In genomic region chr5:15506575-15507308, GRCm38 (mm10) we compare ENCODE assay signal across 9 mouse cellular contexts. TPM values are rescaled to one million over a fixed set of nuclear protein-coding genes. Genes with fewer than 3 reads are reported as not detected.
A peak's percentile ranks its signal among the peaks of the same experiment; 100 is the strongest.
DNase-seq lines count a peak whose midpoint lies in the region; ATAC-seq and TF ChIP-seq lines count a peak whose summit lies in the region.
"Had no signal": no experiment of that assay in that cellular context is flagged by ENCODE, and none has a peak within 500 bp of the region (broad histone marks: within the 10 kb centered on the region; RNA-seq: fewer than 3 reads in every experiment).

No protein-coding gene starts in this region.

- TF ChIP-seq CTCF in layer of hippocampus, adult 2 months (conservative IDR thresholded peaks at IDR 0.05), result peak; percentile 79
- TF ChIP-seq CTCF in Patski (IDR thresholded peaks at IDR 0.05), result peak; percentile 83
- peak; percentile 82 for TF ChIP-seq CTCF in liver, postnatal 0 days (IDR thresholded peaks at IDR 0.05; ENCODE audit: low read depth)

- H3K4me1 ChIP-seq in embryonic facial prominence, embryonic 14.5 days (ENCODE audit: control insufficient read depth, insufficient read depth, low read length), result no peaks in the 10 kb centered on the region
- H3K4me1 ChIP-seq in hindbrain, embryonic 14.5 days (replicated peaks; ENCODE audit: control insufficient read depth, insufficient read depth, low read length), result no peaks in the 10 kb centered on the region
- H3K4me1 ChIP-seq in liver, postnatal 0 days (ENCODE audit: insufficient read depth), result no peaks in the 10 kb centered on the region

- no peaks in the 10 kb centered on the region for H3K27me3 ChIP-seq in Patski
- no peaks in the 10 kb centered on the region for H3K27me3 ChIP-seq in embryonic facial prominence, embryonic 14.5 days (replicated peaks; ENCODE audit: control insufficient read depth, insufficient read depth, low read length)
- H3K27me3 ChIP-seq in hindbrain, embryonic 14.5 days (ENCODE audit: control insufficient read depth, insufficient read depth, low read length), result no peaks in the 10 kb centered on the region
- H3K27me3 ChIP-seq in liver, postnatal 0 days (ENCODE audit: insufficient read depth, low read length), result no peaks in the 10 kb centered on the region

- H3K4me3 ChIP-seq in layer of hippocampus, adult 2 months, result no peak overlapping the region
- H3K4me3 ChIP-seq in embryonic facial prominence, embryonic 14.5 days (ENCODE audit: low read depth, low read length), result 0 out of 2 replicates have a peak overlapping the region, but pooled peaks have one; percentile 4
- no peak overlapping the region for H3K4me3 ChIP-seq in hindbrain, embryonic 14.5 days (replicated peaks; ENCODE audit: low read length)
- no peak overlapping the region for H3K4me3 ChIP-seq in liver, postnatal 0 days (ENCODE audit: low read depth, low read length)

- CTCF ChIA-PET in Patski (lab: Charles Lee), result interaction anchor here (0.7 kb wide), 1 partner anchor 32 kb away, joined by 3 read pairs; no protein-coding TSS in a partner anchor

- POLR2A ChIA-PET in Patski (lab: Charles Lee), result no interaction called here

- peak in 1 of 2 experiments; percentile 43 for DNase-seq in layer of hippocampus, adult 2 months (ENCODE audit: low spot score in 2 of 2)
- no peak for DNase-seq in layer of hippocampus, postnatal 14 days (ENCODE audit: low spot score in 2 of 2)
- DNase-seq in Patski (ENCODE audit: low read depth, low spot score), result no peak
- DNase-seq in embryonic facial prominence, embryonic 14.5 days (ENCODE audit: low spot score), result peak; percentile 73
- DNase-seq in hindbrain, embryonic 14.5 days (ENCODE audit: low spot score), result peak; percentile 60
- DNase-seq in liver, postnatal 0 days, result peak; percentile 69
- DNase-seq in right cerebral cortex, postnatal 10 days (ENCODE audit: low spot score in 2 of 2), result peak; percentile 30 to 44
- DNase-seq in spleen, postnatal 10 days (ENCODE audit: low spot score in 2 of 2), result no peak

- H3K9me3 ChIP-seq in embryonic facial prominence, embryonic 14.5 days (ENCODE audit: control insufficient read depth, low read length), result peaks cover 21% of the 10 kb centered on the region
- peaks cover 40% of the 10 kb centered on the region for H3K9me3 ChIP-seq in hindbrain, embryonic 14.5 days (ENCODE audit: control insufficient read depth, low read length)
- no peaks in the 10 kb centered on the region for H3K9me3 ChIP-seq in liver, postnatal 0 days (ENCODE audit: low read length)

- WGBS in embryonic facial prominence, embryonic 14.5 days, result 50% methylated on average over 16 of the region's 16 CpGs
- WGBS in hindbrain, embryonic 14.5 days, result 51% methylated on average over 16 of the region's 16 CpGs
- WGBS in liver, postnatal 0 days (ENCODE audit: insufficient replicate concordance), result 48% methylated on average over 16 of the region's 16 CpGs

- peak overlapping the region; percentile 7; the same call in 1 of the 2 replicates for H3K4me2 ChIP-seq in embryonic facial prominence, embryonic 14.5 days (ENCODE audit: low read depth, low read length)
- 0 out of 2 replicates have a peak overlapping the region, but pooled peaks have one; percentile 13 for H3K4me2 ChIP-seq in hindbrain, embryonic 14.5 days (replicated peaks)
- no peak overlapping the region for H3K4me2 ChIP-seq in liver, postnatal 0 days (ENCODE audit: low read depth, low read length)

- TF ChIP-seq EP300 in liver, postnatal 0 days (IDR thresholded peaks at IDR 0.05; ENCODE audit: low read depth), result no peak

- no peak overlapping the region for H3K9ac ChIP-seq in embryonic facial prominence, embryonic 14.5 days (ENCODE audit: low read depth, low read length)
- no peak overlapping the region for H3K9ac ChIP-seq in hindbrain, embryonic 14.5 days
- H3K9ac ChIP-seq in liver, postnatal 0 days (replicated peaks), result no peak overlapping the region

- ATAC-seq in Patski, result no peak
- ATAC-seq in embryonic facial prominence, embryonic 14.5 days (ENCODE audit: low read depth), result peak; percentile 53
- peak; percentile 80 for ATAC-seq in hindbrain, embryonic 14.5 days (ENCODE audit: low FRiP score)
- peak; percentile 48; the same call in 1 of the 2 replicates for ATAC-seq in liver, postnatal 0 days

- no peak overlapping the region for H3K27ac ChIP-seq in layer of hippocampus, adult 2 months
- no peak overlapping the region for H3K27ac ChIP-seq in embryonic facial prominence, embryonic 14.5 days (replicated peaks; ENCODE audit: low read depth, low read length)
- H3K27ac ChIP-seq in hindbrain, embryonic 14.5 days, result no peak overlapping the region
- no peak overlapping the region for H3K27ac ChIP-seq in liver, postnatal 0 days (ENCODE audit: low read depth)

- in situ Hi-C loops in Patski (cut with MboI; ENCODE audit: low pct_unique_long_range_greater_than_20kb), result no loop called here

- no peaks in the 10 kb centered on the region for H3K36me3 ChIP-seq in embryonic facial prominence, embryonic 14.5 days (ENCODE audit: control insufficient read depth, insufficient read depth, low read length)
- H3K36me3 ChIP-seq in hindbrain, embryonic 14.5 days (replicated peaks; ENCODE audit: control insufficient read depth, insufficient read depth), result no peaks in the 10 kb centered on the region
- no peaks in the 10 kb centered on the region for H3K36me3 ChIP-seq in liver, postnatal 0 days (replicated peaks; ENCODE audit: insufficient read depth, low read length)

RNA-seq across cellular contexts. Expression of gene Gm21190, which starts 22.3 kb away (rescaled TPM):
- total RNA-seq in layer of hippocampus, adult 2 months (2021), result not detected
- total RNA-seq in layer of hippocampus, postnatal 14 days (2021), result not detected
- polyA plus RNA-seq in Patski (2021), result not detected
- polyA plus RNA-seq in embryonic facial prominence, embryonic 14.5 days (2014; fragmentation: Nextera tagmentation; extraction: Ambion mirVana), result not detected in 2 replicates
- polyA plus RNA-seq in hindbrain, embryonic 14.5 days (2014; fragmentation: Nextera tagmentation; extraction: Ambion mirVana), result not detected in 2 replicates
- polyA plus RNA-seq in liver, postnatal 0 days (2015; fragmentation: Nextera tagmentation; extraction: Ambion mirVana), result not detected in 2 replicates
- polyA plus RNA-seq: frontal cortex, adult 2 months had no signal

RNA-seq across cellular contexts. Expression of gene Gm21149, which starts 30.4 kb away (rescaled TPM):
- not detected for total RNA-seq in layer of hippocampus, adult 2 months (2021)
- not detected for total RNA-seq in layer of hippocampus, postnatal 14 days (2021)
- not detected for polyA plus RNA-seq in Patski (2021)
- not detected in 2 replicates for polyA plus RNA-seq in embryonic facial prominence, embryonic 14.5 days (2014; fragmentation: Nextera tagmentation; extraction: Ambion mirVana)
- not detected in 2 replicates for polyA plus RNA-seq in hindbrain, embryonic 14.5 days (2014; fragmentation: Nextera tagmentation; extraction: Ambion mirVana)
- polyA plus RNA-seq in liver, postnatal 0 days (2015; fragmentation: Nextera tagmentation; extraction: Ambion mirVana), result not detected in 2 replicates
- polyA plus RNA-seq: frontal cortex, adult 2 months had no signal

Comparison
In these comparisons a context has a peak if more than half of its experiments do, and no peak if none do; other contexts are left out.
1. DNase-seq: peak in embryonic facial prominence, embryonic 14.5 days (single experiment), hindbrain, embryonic 14.5 days (single experiment), liver, postnatal 0 days (single experiment) and right cerebral cortex, postnatal 10 days (2 of 2); none in layer of hippocampus, postnatal 14 days (0 of 2), Patski (single experiment) and spleen, postnatal 10 days (0 of 2).
2. Peak in every context shown above with its lines, with median percentiles within 50 percentile points of each other: CTCF ChIP-seq.